Mouse (Mus musculus): ENCODE data around the gene Xpo4.

Gene Xpo4

GRCm38 (mm10) chr14:57534961-57535360, 130.3 kb downstream of the Xpo4 start:
- DNase-seq = peak; percentile 99

GRCm38 (mm10) chr14:57534346-57534745, 130.9 kb downstream of the Xpo4 start:
- peak; percentile 94 for DNase-seq

DNA sequence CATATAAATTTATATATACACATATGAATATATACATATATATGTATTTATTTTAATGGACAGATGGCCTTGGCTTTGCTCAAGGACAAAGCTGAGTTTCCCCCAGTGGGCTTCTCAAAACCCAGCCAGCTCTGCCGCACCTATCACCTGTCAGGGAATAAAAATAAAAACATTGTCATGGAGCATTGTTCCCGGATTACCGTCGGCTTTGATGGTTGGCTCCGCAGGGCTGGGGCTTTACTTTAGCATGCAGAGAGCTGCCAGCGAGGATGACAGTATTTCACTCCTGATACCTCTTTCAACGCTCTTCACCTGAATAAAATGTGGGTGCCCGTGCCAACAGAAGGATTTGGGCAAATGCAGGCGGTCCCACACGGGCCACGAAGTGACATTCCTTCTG, 131.4 kb downstream of the Xpo4 start:
- DNase-seq = peak; percentile 89

DNA sequence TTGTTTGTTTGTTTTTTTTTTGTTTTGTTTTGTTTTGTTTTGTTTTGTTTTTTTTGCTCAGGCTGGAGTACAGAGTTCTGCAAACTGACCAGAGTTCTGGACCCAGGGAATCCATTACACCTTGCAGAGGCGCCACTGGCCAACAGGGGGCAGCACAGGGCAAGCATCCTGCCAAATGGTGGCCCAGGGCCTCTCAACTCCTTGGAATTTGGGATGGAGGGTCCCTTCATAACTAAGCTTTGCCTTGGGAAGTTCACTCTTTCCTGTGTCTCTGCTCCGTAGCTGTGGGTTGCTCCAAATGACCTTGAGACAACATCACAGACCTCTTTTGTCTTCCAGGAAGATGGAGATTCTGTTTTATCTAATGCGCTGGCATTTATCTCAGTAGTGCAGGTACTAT, 132.0 kb downstream of the Xpo4 start:
- DNase-seq = peak; percentile 93

GRCm38 (mm10) chr14:57532577-57532976, 132.7 kb downstream of the Xpo4 start:
- DNase-seq = no peak

DNA sequence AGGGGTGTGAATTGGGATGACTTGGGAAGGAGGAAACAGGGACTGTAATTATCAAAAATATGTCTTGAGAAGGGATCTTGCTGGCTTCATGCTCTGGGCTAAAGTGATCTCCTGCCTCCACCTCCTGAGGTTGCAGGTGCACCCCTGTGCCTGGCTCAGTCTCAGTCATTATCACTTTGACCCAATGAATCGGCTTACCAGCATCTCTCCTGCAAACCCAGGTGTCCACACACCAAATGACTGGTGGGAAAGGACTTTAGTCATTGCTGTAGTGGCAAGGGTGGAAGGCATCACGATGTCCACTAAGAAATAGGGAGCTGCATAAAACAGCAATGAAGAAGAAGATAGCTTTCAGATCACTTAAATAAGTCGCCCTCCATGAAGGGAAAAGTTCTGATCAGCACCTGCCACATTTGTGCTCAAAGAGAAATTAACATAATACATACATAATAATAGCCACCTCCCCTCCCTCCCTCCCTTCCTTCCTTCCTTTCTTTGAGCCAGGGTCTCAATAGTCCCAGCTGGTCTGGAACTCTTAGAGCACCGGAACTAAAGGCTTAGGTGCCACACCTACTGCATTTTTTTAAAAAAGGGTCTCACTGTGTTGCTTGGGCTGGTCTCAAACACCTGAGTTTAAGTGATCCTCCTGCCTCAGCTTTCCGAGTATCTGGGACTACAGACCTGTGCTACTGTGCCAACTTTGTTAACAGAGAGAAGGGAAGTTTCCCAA, 135.3 kb downstream of the Xpo4 start:
- DNase-seq = no peak

- peak; percentile 98 for DNase-seq
Measured at GRCm38 (mm10) chr14:57529086-57529785, 136.0 kb downstream of the Xpo4 start.

- DNase-seq = peak; percentile 92
Measured at GRCm38 (mm10) chr14:57527598-57527997, 137.6 kb downstream of the Xpo4 start.
